Mouse (Mus musculus) heart, postnatal 0 days (tissue): ENCODE data around the gene Slc4a2. TPM values are rescaled to one million over a fixed set of nuclear protein-coding genes. Genes with fewer than 3 reads are reported as not detected.

ENCODE experiments used
- ATAC-seq: fragments of 200-750 bp; cut with Nextera tagmentation; 2 replicates; pipeline ENCODE4 v1.8.0; 2017; ENCODE audit warnings: low read depth, moderate number of reproducible peaks, moderate library complexity; ENCODE audit not compliant: insufficient read depth
- DNase-seq: peaks from one replicate; pipeline ENCODE4 v3.0.0-alpha.2; 2016; ENCODE audit warnings: low spot score
- H3K27ac ChIP-seq: fragments of 300-500 bp; sonication (generic); 2 replicates; pipeline ENCODE4 v1.5.1; 2014; ENCODE audit warnings: low read depth, mild to moderate bottlenecking
- H3K27me3 ChIP-seq: fragments of 300-500 bp; sonication (generic); 2 replicates; pipeline ENCODE4 v1.6.1; 2014; ENCODE audit warnings: low read length, mixed read lengths; ENCODE audit not compliant: control insufficient read depth, insufficient read depth
- H3K36me3 ChIP-seq: fragments of 300-500 bp; sonication (generic); replicated peaks from 2 replicates; pipeline ENCODE4 v1.6.1; 2014; ENCODE audit warnings: low read length, mixed read lengths; ENCODE audit not compliant: control insufficient read depth, insufficient read depth
- H3K4me1 ChIP-seq: fragments of 300-500 bp; sonication (generic); 2 replicates; pipeline ENCODE4 v1.6.1; 2014; ENCODE audit warnings: antibody characterized with exemption; ENCODE audit not compliant: control insufficient read depth, insufficient read depth
- H3K4me2 ChIP-seq: fragments of 300-500 bp; sonication (generic); 2 replicates; pipeline ENCODE4 v1.6.1; 2014; ENCODE audit warnings: low read depth, mild to moderate bottlenecking, low read length, moderate library complexity
- H3K4me3 ChIP-seq: fragments of 300-500 bp; sonication (generic); 2 replicates; pipeline ENCODE4 v1.5.1; 2014; ENCODE audit warnings: low read depth, low read length
- H3K9ac ChIP-seq: fragments of 300-500 bp; sonication (generic); replicated peaks from 2 replicates; pipeline ENCODE4 v1.6.1; 2014; ENCODE audit warnings: low read depth, low read length, mixed read lengths
- H3K9me3 ChIP-seq: fragments of 300-500 bp; sonication (generic); replicated peaks from 2 replicates; pipeline ENCODE4 v1.6.1; 2016; ENCODE audit warnings: low read length; ENCODE audit not compliant: control insufficient read depth
- CTCF ChIP-seq: IDR thresholded peaks from 2 replicates; pipeline ENCODE4 v1.5.1; 2016; ENCODE audit warnings: antibody characterized with exemption, control low read depth, low read depth
- EP300 ChIP-seq: IDR thresholded peaks from 2 replicates; pipeline ENCODE4 v1.6.1; 2016; ENCODE audit warnings: antibody characterized with exemption, low read depth
- WGBS: fragments of 180-500 bp; shearing (Covaris S2); extraction: QIAGEN DNeasy Blood & Tissue Kit; methylation state at CpG from one replicate; pipeline ENCODE4 v1.1.7; 2014; 5-methylcytosine and 5-hydroxymethylcytosine counted together
- polyA plus RNA-seq: library from polyadenylated mRNA; unstranded; fragments of >200 nt; fragmentation: Nextera tagmentation; extraction: Ambion mirVana; gene quantifications from 2 replicates; pipeline ENCODE4 v1.2.1, GENCODE M21; 2015
- total RNA-seq: library from RNA; depleted of rRNA; stranded (reverse); fragments of >200 nt; gene quantifications from 2 replicates; pipeline ENCODE4 v1.2.3, GENCODE M21; 2014; ENCODE audit warnings: low replicate concordance

The Slc4a2 gene
- total and polyA plus RNA-seq, 2 experiments from 2014 or later: 20.8 to 110 TPM

DNA sequence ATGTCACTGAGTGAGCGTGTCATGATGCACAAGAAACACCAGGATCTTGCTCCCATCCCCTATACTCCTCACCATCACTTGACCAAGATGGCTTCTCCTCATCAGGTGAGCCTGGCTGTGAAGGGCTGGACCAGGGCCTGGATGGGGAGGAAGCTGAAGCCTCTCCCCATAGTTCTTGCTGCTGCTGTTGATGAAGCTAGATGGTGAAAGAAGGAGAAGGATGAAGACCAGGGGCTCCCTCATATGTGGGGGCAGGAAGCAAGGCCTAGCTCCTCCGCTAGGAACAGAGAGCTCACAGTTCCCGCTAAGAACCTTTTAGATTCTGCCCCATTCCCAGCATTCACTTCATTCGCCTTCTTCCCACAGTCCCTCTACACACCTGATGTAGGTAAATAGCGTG, 38.3 kb upstream of the Slc4a2 start:
- 0 out of 2 replicates have a peak, but pooled peaks cover 6% of the 10 kb centered on the region for H3K27me3 ChIP-seq
- ATAC-seq: no peak
- no peak overlapping the region for H3K9ac ChIP-seq
- H3K4me3 ChIP-seq: no peak overlapping the region
- H3K4me1 ChIP-seq: peaks cover 47% of the 10 kb centered on the region
- peaks cover 9% of the 10 kb centered on the region; the same call in 1 of the 2 replicates for H3K36me3 ChIP-seq
- no peaks in the 10 kb centered on the region for H3K9me3 ChIP-seq
- TF ChIP-seq CTCF (no peak), EP300 (no peak)
- no peak for DNase-seq
- no peak overlapping the region; the same call in 1 of the 2 replicates for H3K27ac ChIP-seq
- H3K4me2 ChIP-seq: no peak overlapping the region
- 86% methylated on average over 5 of the region's 5 CpGs for WGBS

DNA sequence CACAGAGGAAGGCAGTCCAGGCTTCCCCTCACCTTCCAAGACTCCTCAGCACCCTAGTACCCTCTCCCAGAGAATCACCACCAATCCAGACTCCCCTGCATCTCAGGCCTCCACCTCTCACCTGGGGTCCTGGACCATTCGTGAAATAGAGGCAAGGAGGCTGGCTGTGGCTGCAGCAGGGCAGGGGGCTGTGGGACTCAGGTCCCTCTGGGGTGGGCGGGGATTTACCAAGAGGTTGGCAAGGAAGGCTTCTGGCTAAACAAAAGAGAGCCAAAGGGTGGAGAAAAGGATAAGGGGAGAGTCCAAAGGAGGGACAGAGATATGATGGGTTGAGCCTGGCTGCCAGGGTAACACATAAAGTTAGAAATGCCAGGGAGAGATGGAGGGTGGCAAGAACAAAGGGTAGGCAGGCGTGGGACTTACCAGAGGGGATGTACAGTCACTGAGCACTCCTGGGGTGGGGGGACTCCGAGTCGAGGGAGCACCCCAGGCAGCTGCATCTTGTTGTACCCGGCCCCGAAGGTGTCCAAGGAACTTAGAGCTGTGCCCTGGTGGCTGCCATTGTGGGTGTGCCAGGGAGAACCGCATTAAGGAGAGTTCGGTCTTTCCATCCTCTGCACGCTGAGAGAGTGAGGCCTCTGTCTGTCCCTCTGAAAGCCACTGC, 37.6 kb upstream of the Slc4a2 start:
- H3K4me1 ChIP-seq: peaks cover 47% of the 10 kb centered on the region
- H3K27me3 ChIP-seq: 0 out of 2 replicates have a peak, but pooled peaks cover 6% of the 10 kb centered on the region
- no peak for TF ChIP-seq EP300
- no peak overlapping the region for H3K27ac ChIP-seq
- no peak overlapping the region for H3K4me3 ChIP-seq
- H3K9ac ChIP-seq: no peak overlapping the region
- 83% methylated on average over 10 of the region's 10 CpGs for WGBS
- ATAC-seq (no peak), DNase-seq (no peak)
- H3K4me2 ChIP-seq: no peak overlapping the region
- H3K36me3 ChIP-seq: 0 out of 2 replicates have a peak, but pooled peaks cover 5% of the 10 kb centered on the region
- no peaks in the 10 kb centered on the region for H3K9me3 ChIP-seq

DNA sequence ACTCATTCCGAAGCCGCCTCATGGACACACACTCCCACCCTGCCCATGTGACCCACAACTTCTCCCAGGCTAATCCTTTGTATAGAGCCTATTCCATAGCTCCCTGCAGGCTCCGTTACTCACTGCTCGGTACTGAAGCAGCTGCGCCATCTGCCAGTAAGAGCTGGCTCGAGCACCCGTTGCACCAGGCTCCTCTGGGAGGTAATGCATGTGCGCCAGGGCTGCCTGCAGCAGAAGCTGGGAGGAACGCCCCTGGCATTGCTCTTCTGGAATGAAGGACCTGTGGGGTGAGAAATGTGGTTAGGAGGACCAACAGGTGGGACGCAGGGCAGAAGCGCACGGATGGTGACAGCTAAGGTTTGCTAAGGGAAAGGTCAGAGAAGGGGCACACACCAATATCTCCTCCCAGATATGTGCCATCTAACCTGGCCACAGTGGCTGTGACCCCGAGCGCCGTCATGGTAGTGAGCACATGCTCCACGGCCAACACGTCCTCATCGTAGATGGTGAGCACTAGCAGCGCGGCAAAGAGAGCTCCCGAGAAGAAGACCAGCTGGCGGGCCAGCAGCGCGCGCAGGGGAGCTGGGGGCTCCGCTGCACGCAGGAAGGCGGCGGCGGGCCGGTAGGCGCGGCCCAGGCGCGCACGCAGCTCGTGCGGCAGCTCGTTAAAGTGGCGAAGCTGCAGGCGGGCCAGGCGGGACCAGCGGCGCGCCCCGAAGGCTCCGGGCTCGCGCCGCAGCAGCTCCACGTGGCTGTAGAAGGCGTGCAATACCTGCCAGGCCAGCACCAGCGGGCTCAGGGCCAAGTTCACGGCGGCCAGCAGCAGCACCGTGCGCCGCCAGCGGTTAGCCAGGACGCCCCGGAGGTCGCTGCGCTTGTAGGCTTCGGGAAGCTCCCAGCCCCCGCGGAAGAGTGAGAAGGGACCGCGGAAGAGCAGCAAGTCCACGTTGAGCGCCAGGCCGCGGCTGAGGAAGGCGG, 36.1 kb upstream of the Slc4a2 start:
- Histone ChIP-seq H3K4me1 (peaks cover 47% of the 10 kb centered on the region), H3K4me2 (peak overlapping the region; percentile 84), H3K4me3 (peak overlapping the region; percentile 47), H3K9me3 (no peaks in the 10 kb centered on the region), H3K27ac (peak overlapping the region; percentile 47), H3K36me3 (no peaks in the 10 kb centered on the region), H3K9ac (peak overlapping the region; percentile 54), H3K27me3 (0 out of 2 replicates have a peak, but pooled peaks cover 6% of the 10 kb centered on the region)
- TF ChIP-seq EP300 (no peak), CTCF (peak; percentile 44)
- ATAC-seq (peak; percentile 28), DNase-seq (peak; percentile 59)
- 1% methylated on average over 73 of the region's 73 CpGs for WGBS

DNA sequence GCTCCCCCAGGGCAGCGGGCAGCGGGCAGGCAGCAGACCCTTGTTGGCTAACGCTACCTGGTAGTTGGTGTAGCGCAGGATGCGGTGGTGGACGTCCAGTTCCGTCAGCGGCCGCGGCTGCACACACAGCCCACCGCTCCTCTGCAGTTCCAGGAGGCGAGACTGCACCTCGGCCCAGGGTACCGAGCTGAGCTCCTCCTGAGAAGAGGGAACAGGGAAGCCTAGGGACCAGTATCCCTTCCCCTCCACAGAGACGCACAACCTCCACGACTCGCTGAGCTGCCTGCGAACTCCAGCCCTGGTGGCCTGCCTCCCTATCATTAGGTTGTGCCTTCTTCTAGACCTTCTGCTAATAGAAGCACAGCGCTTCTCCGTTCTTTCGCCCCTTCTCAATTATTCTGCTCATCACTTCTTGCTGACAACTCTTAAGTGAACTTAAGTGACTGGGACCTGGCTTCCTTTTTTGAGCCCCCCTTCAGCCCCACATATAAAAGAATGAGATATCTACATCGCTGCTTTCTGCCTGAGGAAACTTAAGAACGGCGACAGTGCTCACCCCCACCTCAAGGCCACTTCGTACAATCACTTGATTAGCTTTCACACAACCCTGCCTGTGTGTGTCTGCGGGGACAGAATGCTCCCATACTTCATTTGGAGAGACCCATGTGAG, 35.3 kb upstream of the Slc4a2 start:
- Histone ChIP-seq H3K4me2 (peak overlapping the region; percentile 84), H3K36me3 (no peaks in the 10 kb centered on the region), H3K27me3 (0 out of 2 replicates have a peak, but pooled peaks cover 6% of the 10 kb centered on the region), H3K4me1 (peaks cover 42% of the 10 kb centered on the region), H3K9ac (peak overlapping the region; percentile 54), H3K4me3 (peak overlapping the region; percentile 47), H3K27ac (peak overlapping the region; percentile 11; the same call in 1 of the 2 replicates), H3K9me3 (no peaks in the 10 kb centered on the region)
- WGBS: 30% methylated on average over 26 of the region's 26 CpGs
- ATAC-seq (no peak), DNase-seq (no peak)
- TF ChIP-seq CTCF: no peak
- TF ChIP-seq EP300: no peak

DNA sequence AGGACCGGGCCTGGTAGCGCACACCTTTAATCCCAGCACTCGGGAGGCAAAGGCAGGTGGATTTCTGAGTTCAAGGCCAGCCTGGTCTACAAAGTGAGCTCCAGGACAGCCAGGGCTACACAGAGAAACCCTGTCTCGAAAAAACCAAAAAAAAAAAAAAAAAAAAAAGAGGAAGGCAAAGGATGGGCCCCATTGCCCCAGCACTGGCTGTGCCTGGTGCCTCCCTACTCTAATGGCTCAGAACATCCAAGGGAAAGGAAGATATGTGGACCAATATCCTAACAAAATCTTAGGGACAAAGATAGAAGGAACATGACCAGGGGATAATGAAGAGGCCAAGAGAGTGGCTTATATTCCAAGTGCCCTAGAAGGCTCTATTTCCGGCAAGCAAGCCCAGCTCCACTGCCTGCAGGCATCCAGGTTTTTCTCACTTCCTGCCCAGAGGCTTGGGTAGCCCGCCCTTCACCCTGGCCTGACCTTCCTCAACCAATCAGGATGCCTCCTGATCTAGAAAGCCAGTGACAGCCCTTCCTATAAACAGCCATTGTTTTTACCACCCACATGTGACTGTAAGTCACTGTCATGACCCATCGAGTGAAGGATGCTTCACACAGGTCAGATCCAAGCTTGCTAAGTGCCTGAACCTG, 34.5 kb upstream of the Slc4a2 start:
- H3K9me3 ChIP-seq: no peaks in the 10 kb centered on the region
- ATAC-seq: no peak
- no peak overlapping the region for H3K9ac ChIP-seq
- DNase-seq: peak; percentile 51
- H3K4me3 ChIP-seq: no peak overlapping the region
- H3K4me1 ChIP-seq: peaks cover 36% of the 10 kb centered on the region
- H3K4me2 ChIP-seq: no peak overlapping the region
- WGBS: 55% methylated on average over 6 of the region's 7 CpGs
- no peaks in the 10 kb centered on the region for H3K36me3 ChIP-seq
- TF ChIP-seq EP300 (no peak), CTCF (no peak)
- H3K27me3 ChIP-seq: 0 out of 2 replicates have a peak, but pooled peaks cover 6% of the 10 kb centered on the region
- no peak overlapping the region for H3K27ac ChIP-seq
